Mouse (Mus musculus) heart, postnatal 36 days (tissue): Measurements from ENCODE around the gene Bpi. TPM values are rescaled to one million over a fixed set of nuclear protein-coding genes. Genes with fewer than 3 reads are reported as not detected.

ENCODE experiments used
- microRNA-seq, 2 experiments: library from miRNA; unstranded; fragments of <30 nt; microRNA quantifications; one replicate each; pipeline ENCODE4 v1.2.0; 2021; ENCODE audit warnings: borderline number of aligned reads in 2 of 2
- total RNA-seq, 2 experiments: library from RNA; stranded (reverse); gene quantifications; 2 replicates each; pipeline ENCODE4 v1.2.3; 2021

Gene Bpi
- total RNA-seq, 2 experiments from 2014 or later, result not detected

Small RNAs within 50 kb of the gene (microRNA-seq; reads per million reads assigned to microRNA genes)
- 0 to 1.3 reads per million in 2 experiments for gene Mir7685

Other genes starting within 250 kb of the Bpi start
- 10 to 100 TPM; 22.8 to 22.9 TPM for gene Tti1, start 229.7 kb upstream of the Bpi start, total RNA-seq
- 10 to 100 TPM; 28.3 to 37.7 TPM for gene Rprd1b, start 229.6 kb upstream of the Bpi start, total RNA-seq
- 100 to 1,000 TPM; 237 to 310 TPM for gene Tgm2, start 111.7 kb upstream of the Bpi start, total RNA-seq
- 1 to 10 TPM; 5.6 to 6.2 TPM for gene D630003M21Rik, start 28.9 kb upstream of the Bpi start, total RNA-seq
- 1 to 10 TPM; 6.8 to 7.2 TPM for gene Lbp, start 48.4 kb downstream of the Bpi start, total RNA-seq
- not detected for gene Snhg11, start 117.5 kb downstream of the Bpi start, total RNA-seq
- 10 to 100 TPM; 33.1 to 34.6 TPM for gene Ralgapb, start 151.8 kb downstream of the Bpi start, total RNA-seq
- 1 to 10 TPM; 3.0 to 3.7 TPM for gene Adig, start 244.5 kb downstream of the Bpi start, total RNA-seq